Mouse (Mus musculus): Measurements from ENCODE around the gene Tbc1d30.

DNA sequence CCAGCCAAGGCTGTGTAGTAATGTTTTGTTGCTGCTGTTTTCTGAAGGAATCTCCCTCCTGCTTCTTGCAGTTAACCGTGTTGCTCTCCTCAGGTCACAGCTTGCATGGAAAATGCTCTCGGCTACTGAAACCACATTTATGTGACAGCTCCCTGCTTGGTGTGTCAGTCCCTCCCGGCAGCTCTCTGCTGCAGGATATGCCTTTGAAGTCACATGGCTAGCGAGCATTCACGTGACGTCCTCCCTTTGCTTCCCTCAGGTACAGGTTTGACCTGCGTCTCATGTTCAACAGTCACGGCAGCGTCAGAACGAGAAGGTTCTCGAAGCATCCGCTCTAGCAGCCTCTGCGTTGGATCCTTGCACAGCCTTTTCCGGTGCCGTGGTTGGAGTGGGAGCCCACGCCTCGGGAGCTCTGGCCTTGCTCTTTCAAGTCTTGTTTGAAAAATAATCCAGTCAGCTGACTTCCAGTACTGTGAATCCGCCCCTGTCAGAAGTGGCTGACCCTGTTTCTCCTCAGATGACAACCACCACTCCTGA is 43.8 kb upstream of the Tbc1d30 start:
- TF ChIP-seq GATA1 (IDR thresholded peaks at IDR 0.05; ENCODE audit: low read length) = no peak
- TF ChIP-seq TAL1 (IDR thresholded peaks at IDR 0.05; ENCODE audit: low read length) = no peak
